Mouse (Mus musculus) lung, postnatal 4 days (tissue): ENCODE data around the gene Ntsr1.

Source experiments
- DNase-seq, 2 experiments: peaks; one replicate each; pipeline ENCODE4 v3.0.0; 2021

Gene Ntsr1

GRCm38 (mm10) chr2:180508455-180509115, 8.8 kb downstream of the Ntsr1 start:
- no peak for DNase-seq

DNA sequence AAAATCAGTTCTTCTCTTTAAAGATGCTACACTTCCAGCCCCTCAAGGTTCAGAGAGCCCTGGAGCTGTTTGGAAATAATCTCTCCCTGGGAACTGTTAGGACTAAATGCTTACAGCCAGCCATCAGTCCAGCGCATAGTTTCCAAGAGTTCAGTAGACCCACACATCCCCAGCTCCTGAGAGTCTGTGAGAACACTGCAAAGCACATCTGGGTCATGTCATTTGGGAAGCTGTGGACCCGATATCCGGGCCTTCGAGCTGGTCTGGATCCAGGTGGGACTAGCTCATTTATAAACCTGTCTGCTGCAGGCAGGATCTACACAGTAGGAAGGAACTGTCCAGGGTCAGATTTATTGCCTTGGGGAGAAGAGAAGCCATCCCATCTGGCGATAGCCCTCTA, 11.1 kb downstream of the Ntsr1 start:
- DNase-seq, result no peak

GRCm38 (mm10) chr2:180511875-180512661, 12.3 kb downstream of the Ntsr1 start:
- DNase-seq, result no peak

- no peak for DNase-seq
These were observed 13.2 kb downstream of the Ntsr1 start for GRCm38 (mm10) chr2:180513019-180513418.

GRCm38 (mm10) chr2:180513835-180514234, 14.1 kb downstream of the Ntsr1 start:
- DNase-seq, result no peak

GRCm38 (mm10) chr2:180521437-180522221, 21.9 kb downstream of the Ntsr1 start:
- no peak for DNase-seq

DNA sequence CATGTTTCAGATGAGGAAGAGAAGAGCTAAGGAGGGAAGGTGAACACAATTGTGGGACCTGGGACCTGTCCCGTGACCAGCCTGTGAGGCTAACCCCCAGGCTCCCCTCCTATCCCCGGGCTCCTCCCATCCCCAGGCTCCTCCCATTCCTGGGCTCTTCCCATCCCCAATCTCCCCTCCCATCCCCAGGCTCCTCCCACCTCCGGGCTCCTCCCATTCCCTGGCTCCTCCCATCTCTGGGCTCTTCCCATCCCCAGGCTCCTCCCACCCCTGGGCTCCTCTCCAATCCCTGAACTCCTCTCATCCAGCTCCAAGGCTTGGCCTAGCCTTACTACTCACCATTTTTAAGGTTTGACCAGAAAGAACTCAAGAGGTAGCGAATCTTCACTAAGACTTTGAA, 23.0 kb downstream of the Ntsr1 start:
- DNase-seq, result no peak

GRCm38 (mm10) chr2:180527447-180527846, 27.7 kb downstream of the Ntsr1 start:
- DNase-seq, result no peak

DNA sequence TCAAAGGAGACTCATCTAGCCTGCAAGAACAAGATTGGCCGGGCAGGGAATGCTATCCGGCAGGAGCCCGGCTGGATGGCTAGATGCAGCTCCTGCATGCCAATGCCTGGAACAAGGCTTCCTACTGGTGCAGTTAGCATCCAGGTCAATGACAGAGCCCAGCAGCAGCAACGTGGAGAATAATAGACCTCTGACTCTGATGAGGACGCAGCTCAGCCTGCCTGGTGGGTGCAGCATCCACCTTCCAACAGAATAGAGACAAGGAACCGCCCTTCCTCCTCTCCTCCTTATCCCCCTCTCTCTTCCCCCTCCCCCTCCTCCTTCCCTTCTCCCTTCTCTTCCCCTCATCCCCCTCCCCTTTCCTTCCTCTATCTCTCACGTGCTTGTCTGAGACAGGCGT, 28.1 kb downstream of the Ntsr1 start:
- DNase-seq, result no peak

DNA sequence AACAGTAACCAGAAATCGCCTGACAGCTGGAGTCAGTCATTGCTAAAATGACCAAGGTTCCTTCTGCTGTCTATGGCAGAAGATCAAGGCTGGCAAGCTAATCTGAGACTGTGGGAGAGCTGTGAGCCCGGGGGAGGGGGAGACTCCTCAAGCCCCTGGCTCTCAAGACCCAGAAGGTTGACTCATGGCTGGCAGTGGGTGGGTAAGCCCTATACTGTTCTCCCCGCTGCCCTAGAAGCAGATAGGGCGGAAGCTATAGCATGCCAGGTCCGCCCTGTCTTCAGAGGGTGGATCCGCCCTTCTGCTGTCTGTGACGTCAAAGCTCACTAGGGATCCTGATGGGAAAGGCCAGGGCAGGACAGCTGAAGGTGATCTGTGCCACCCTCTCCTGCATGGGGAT, 30.4 kb downstream of the Ntsr1 start:
- no peak for DNase-seq

DNA sequence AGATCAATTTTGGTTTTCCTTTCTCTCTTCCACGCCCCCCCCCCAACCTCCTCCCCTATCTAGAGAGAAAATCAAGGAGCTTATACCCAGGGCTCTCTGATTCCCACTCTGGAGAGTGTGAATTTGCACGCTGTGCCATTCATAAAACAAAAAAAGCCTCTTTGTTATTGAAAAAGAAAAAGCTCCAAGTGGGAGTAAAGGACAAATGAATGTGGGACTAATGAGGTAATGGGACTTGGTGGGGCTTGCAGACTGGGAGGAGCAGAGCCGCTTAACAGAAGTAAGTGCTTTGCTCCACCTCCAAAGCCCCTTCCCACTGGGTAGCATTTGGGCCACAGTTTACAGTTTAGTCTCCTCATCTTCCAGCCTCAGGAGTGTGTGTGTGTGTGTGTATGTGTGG, 30.8 kb downstream of the Ntsr1 start:
- DNase-seq, result no peak

- DNase-seq, result no peak
These were observed 32.1 kb downstream of the Ntsr1 start for GRCm38 (mm10) chr2:180531671-180532385.

GRCm38 (mm10) chr2:180532386-180532995, 32.7 kb downstream of the Ntsr1 start:
- no peak for DNase-seq

- no peak for DNase-seq
These were observed 33.5 kb downstream of the Ntsr1 start for GRCm38 (mm10) chr2:180533237-180533636.

DNA sequence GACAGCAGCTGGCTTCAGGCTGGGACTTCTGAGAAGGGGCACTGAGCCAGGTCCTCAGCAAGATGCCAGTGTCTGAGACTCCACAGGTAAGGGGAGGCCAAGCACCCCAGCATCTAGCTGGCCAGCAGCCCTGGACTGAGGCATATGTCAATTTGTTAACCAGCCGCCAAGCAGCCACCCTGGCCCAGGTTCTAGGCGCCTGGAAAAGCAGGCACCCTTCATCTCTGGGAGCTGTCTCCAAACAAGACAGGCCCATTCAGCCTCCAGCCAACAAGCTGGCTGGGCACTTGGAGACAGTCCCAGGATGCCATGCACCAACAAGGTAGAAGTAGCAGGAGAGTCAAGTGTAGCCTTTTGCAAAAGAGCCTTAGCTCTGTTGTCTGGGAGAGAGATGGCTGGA, 43.9 kb downstream of the Ntsr1 start:
- no peak for DNase-seq

DNA sequence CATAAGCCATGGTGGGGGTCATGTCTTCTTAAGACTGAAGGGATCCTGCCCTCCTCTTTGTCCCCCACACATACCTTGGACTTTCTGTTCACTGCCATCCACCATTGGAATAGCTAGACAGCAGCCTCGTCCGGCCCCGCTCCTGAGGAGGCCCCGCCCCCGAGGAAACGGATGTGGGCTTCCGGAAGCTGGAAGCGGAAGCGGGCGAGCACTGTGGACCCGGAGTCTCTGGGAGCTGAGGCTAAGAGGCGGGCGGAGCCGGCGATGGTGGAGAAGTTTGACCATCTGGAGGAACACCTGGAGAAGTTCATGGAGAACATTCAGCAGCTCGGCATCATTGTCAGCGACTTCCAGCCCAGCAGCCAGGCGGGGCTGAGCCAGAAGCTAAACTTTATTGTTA, 45.3 kb downstream of the Ntsr1 start:
- no peak for DNase-seq

DNA sequence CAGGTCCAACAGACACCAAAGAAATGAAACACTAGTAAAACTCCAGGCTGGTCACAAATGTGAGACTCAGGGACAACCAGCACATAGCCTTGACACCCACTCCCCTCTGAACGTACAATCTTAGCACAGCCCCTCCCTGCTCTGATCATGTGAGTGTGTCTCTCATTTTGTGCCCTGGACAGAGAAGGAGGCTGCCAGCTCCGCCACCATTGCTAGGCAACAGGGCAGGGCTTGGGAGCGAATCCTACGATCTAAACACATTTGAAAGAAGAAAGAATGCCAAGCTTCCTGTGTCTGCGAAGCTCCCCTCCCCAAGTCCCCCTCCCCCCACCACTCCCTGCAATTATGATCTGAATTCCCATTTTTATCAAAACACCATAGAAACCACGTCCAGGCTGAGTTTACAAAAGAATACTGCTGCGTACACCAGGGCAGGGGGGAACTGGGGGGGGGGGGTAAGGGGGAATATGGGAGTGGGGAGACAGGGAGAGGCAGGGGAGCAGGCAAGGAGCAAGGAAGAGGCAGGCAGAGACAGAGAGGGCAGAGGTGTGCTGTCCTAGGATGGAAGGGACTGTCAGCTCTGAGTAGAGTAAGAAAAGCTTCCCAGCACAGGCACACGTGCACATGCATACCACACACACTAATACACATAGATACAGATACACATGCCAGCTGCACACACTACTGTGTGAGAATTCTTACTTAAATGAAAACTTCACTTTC, 47.8 kb downstream of the Ntsr1 start:
- no peak for DNase-seq

DNA sequence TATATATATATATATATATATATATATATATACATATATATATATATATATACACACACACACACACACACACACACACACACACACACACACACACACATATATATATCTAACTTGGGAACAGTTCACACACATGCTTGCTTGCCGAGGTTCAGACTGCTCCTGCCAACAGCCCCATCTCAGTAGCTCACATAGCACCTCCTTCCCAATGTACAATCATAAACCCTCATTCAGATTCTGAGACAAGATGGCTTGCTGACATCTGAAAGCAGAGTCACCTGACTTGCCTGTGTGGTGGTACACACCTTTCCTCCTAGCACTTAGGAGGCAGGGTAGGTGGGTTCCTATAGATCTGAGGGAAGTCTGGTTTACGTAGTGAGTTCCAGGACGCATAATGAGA, 52.6 kb downstream of the Ntsr1 start:
- DNase-seq, result no peak

GRCm38 (mm10) chr2:180555219-180555618, 55.4 kb downstream of the Ntsr1 start:
- DNase-seq, result no peak

DNA sequence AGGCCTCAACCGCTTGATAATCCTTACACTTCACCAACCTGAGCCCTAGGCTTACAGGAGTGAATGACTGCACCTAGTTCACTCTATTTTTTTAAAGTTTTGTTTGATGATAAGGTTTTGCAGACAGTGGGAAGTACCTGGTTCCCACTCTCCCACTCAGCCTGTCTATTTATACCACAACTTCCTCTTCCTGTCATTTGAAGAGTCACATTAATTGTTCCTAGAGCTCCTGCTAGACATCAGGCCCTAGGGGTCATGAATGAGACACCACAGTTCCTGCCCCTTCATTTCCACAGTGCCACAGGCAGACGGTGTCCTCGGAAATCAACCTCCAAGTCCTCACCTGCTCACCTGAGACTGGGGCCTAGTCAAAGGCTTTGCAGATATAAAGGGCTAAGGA, 56.7 kb downstream of the Ntsr1 start:
- DNase-seq, result no peak

DNA sequence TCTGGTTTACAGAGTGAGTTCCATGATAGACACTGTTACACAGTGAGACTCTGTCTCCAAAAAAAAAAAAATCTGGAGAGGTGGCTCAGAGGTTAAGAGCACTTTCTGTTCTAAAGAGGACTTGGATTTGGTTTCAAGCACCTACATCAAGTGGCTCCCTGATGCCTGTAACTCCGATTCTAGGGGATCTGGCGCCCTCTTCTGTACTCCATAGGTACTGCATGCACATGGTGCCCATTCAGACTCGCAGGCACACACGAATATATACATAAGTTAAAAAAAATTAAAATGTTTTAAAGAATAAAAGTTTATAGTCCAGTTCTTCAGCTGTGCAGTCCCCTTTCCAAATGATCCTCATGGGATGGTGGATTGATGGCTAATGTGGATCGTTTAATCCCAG, 60.5 kb downstream of the Ntsr1 start:
- DNase-seq, result no peak

GRCm38 (mm10) chr2:180562146-180562545, 62.4 kb downstream of the Ntsr1 start:
- no peak for DNase-seq
